Mouse (Mus musculus): ENCODE data around the gene Dock1.

Dock1 gene

DNA sequence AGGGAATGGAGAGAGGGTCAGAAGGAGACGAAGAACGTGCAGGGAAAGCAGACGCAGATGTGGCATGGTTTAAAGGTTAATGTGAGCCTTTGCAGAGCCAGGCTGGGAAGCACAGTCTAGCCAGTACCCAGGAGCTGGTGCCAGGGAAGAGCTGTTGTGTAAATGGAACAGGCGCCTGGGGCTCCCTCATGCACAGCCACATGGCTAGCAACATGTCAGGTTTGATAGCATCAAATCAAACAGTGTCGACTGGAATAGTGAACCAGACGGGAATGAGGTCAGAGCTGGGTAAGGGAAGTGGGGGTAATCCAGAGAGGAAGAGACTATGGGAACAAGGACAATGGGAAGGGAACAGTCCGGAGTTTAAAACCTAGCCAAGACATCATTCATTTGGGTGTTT lies 384.2 kb downstream of the Dock1 start:
- no peak for DNase-seq (ENCODE audit: low spot score)

GRCm38 (mm10) chr7:135059071-135059470 lies 388.6 kb downstream of the Dock1 start:
- DNase-seq (ENCODE audit: low spot score): no peak

DNA sequence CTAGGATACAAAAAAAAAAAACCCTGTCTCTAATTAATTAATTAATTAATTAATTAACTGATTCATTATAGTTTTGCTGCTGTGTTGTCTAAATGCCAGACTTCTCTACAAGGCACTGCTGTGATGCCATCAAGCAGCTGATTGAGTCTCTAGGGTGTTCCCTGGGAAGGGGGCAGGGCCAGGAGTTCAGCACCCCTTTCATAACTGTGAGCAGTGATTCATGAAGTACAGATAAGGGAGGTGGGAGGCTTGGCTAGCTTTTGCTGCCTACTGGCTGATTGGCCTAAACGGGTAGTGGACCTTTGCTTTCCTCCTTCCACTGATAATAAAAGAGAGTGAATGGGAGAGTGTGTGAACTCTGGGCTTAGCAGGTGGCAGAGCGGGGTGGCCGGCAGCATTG lies 389.1 kb downstream of the Dock1 start:
- no peak for DNase-seq (ENCODE audit: low spot score)

- DNase-seq (ENCODE audit: low spot score): no peak
Measured at GRCm38 (mm10) chr7:135063886-135064285, 393.4 kb downstream of the Dock1 start.

GRCm38 (mm10) chr7:135065301-135065700 lies 394.8 kb downstream of the Dock1 start:
- DNase-seq (ENCODE audit: low spot score): no peak

GRCm38 (mm10) chr7:135068887-135069286 lies 398.4 kb downstream of the Dock1 start:
- DNase-seq (ENCODE audit: low spot score): no peak

GRCm38 (mm10) chr7:135076904-135077303 lies 406.4 kb downstream of the Dock1 start:
- no peak for DNase-seq (ENCODE audit: low spot score)

GRCm38 (mm10) chr7:135077340-135077739 lies 406.9 kb downstream of the Dock1 start:
- DNase-seq (ENCODE audit: low spot score): no peak

DNA sequence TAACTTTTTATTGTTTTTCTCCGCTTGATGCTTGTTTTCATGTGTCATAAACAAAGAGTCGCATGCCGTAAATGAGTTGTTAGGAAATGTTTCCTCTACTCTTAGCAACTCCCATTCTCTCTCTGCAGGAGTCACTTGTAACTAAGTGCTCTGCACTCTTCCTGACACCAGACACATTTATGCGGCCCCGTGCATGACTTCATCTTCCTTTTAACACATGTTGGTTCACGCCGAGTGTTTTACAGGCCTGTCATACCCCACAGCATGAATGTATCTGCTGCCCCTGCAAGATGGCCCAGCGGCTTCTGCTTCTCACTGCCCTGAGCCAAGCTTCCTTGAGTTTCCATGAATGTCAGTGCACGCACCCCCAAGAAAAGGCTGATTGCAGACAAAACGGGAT lies 407.4 kb downstream of the Dock1 start:
- no peak for DNase-seq (ENCODE audit: low spot score)

GRCm38 (mm10) chr7:135083421-135083820 lies 413.0 kb downstream of the Dock1 start:
- DNase-seq (ENCODE audit: low spot score): no peak

DNA sequence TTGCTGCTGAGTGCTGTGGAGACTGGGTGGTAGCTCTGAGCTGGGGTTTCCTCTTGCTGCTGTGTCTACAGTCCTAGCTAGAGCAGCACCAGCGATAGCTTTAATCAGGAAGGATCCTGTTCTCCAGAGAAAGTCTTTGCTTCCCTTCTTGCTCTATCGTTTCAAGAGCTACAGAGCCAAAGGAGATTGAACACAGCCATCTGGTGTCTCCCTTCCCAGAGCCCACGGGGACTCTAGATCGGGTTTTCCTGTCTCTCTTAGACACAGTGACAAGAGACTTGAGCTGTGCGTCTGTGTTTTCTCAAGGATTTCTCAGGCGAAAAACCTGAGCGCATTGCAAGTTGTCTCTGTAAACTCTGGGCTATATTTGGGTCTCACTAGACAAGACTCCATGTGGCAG lies 413.6 kb downstream of the Dock1 start:
- DNase-seq (ENCODE audit: low spot score): no peak

DNA sequence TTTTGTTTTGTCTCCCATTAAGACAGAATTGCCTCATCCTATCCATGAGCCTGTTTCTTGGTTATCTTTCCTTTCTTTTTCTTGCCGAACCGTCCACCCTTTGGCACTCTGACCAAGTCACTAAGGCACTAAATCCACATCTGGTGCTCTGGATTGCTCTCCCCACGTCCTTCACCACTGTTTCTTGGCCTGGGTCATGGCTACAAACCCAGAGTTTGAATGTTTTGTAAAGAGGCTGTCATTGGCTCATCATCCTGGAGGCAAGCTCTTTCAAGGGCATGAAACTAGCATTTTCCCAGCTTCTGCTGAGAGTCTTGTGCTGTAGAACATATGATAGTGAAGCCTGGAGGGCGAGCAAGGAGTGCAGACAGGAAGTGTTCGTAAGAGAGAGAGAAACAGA lies 416.1 kb downstream of the Dock1 start:
- no peak for DNase-seq (ENCODE audit: low spot score)

DNA sequence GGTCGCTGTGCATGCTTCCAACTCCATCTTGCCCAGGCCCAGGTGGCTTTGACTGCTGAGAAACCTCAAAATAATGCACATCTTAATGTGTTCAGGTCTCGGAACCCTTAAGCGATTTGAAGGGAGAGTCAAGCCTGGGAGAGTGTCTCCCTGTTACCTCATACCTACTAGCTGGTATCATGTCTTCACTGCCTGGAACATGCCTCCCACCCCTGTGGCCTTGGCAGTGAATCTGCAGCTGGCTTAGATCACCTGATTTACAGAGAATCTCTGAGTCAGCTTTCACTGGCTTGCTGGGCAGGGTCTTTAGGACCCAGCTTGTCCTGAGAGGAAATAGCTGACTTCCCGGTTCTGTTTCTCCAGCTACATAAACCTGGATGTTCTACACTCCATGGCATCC lies 419.2 kb downstream of the Dock1 start:
- no peak for DNase-seq (ENCODE audit: low spot score)

DNA sequence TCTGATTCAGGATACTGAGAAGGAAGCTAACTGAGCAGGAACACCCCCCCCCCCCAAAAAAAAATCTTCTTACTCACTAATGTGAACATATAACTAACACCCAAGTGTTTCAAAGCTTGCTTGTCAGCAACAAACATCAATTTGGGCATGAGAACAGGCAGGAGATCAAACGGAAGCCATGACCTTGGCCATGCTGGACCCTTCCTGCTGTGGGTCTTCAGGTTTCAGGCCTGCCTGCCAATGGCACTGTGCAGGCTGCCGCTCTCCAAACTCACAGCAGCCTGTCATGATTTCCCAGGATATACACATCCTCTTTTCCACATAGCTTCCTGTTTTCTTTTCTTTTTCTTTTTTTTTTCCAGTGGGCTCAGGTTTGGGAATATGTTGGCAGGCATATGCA lies 423.4 kb downstream of the Dock1 start:
- DNase-seq (ENCODE audit: low spot score): no peak

DNA sequence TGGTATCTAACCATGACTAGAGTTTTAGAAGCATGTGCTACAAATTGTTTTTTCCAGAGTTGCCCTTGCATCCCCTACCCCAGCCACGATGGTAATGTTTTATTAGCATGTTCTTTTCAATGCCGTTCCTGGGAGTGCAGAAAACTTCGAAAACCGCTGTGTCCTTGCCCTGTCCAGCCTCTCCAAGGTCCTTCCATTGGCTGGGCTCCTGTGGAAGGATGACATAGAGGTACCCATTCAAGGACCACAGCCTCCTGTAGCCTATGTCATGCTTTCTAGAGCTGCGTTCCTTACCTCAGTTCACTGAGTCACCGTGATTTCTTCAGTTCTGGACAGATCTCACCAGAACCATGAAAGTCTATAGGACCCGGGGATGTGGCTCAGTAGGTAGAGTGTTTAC lies 431.5 kb downstream of the Dock1 start:
- no peak for DNase-seq (ENCODE audit: low spot score)

DNA sequence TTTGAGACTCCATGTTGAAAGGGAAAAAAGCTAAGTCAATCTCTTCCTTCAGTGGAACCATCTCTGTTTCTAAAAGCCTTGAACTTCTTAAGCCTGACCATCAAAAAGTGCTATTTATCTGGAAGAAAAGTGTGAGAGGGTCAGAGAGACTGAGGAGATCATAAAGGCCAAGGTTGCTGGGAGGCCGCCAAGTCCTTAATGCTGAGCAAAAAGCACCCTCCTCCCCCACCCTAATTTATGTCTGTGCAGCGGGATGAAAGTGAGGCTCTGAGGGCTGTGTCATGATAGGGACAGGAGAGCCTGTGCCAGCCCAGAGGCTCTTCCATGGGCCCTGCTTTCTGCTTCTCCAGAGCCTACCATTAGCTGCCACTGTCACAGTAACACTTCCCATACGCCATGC lies 436.1 kb downstream of the Dock1 start:
- DNase-seq (ENCODE audit: low spot score): no peak

- DNase-seq (ENCODE audit: low spot score): no peak
Measured at GRCm38 (mm10) chr7:135110307-135110706, 439.9 kb downstream of the Dock1 start.

- no peak for DNase-seq (ENCODE audit: low spot score)
Measured at GRCm38 (mm10) chr7:135125296-135126065, 455.0 kb downstream of the Dock1 start.

GRCm38 (mm10) chr7:135132461-135132860 lies 462.0 kb downstream of the Dock1 start:
- DNase-seq (ENCODE audit: low spot score): no peak

DNA sequence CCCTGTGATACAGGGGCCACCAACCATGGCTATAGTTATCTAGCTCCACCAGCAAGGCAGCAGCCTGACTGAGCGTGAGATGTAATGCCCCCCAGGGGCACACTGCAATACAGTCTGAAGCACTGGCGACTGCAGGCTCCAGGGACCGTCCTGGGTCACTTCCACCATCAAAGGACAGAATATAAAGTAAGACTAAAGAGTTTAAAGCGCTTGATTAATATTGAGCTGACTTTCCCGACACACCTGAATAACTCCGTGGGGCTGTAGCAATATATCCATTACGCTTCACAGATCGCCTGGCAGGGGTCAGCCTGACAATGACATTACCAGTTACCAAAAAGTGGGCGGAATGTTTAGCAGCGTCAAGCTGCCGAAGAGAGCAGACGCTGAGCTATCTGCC lies 464.2 kb downstream of the Dock1 start:
- DNase-seq (ENCODE audit: low spot score): no peak

DNA sequence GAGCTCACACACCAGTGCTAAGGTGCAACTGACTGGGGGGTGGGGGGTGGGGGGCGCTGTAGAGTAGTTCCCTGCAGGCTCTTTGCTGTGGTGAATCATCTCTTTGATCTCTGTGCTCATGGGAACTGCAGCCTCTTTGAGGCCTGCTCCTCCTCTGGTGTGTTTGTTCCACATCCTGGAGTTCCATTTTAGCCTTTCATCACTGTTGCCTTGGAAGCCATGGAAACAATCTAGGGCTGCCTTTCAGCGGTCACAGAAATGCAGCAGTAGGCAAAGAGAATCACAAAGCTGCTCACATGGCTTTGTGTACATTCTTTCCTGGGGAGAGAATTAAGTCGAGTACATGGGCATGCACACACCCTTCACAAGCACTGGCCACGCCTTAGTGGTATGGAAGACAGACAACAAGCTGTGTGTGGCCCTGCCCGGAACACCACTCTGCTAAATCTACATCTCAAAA lies 468.7 kb downstream of the Dock1 start:
- no peak for DNase-seq (ENCODE audit: low spot score)

GRCm38 (mm10) chr7:135144731-135145130 lies 474.3 kb downstream of the Dock1 start:
- no peak for DNase-seq (ENCODE audit: low spot score)

DNA sequence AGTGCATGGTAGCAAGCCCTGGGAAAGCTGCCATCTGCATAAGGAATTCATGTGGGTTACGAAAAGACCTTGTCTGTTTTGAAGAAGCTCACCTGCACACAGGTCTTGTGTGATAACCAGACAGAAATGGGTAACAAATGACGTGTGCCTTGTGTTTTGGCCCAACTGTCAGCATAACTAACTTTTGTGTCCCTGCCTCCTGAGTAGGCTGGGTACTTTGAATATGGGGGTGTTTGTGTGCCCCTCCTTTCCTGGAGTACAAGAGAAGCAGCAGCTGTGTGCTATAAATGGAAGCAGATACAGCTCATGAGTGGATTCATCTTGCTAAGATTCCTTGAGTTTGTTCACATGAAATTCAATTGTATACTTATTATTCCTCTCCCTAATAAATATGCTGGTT lies 480.5 kb downstream of the Dock1 start:
- DNase-seq (ENCODE audit: low spot score): no peak

DNA sequence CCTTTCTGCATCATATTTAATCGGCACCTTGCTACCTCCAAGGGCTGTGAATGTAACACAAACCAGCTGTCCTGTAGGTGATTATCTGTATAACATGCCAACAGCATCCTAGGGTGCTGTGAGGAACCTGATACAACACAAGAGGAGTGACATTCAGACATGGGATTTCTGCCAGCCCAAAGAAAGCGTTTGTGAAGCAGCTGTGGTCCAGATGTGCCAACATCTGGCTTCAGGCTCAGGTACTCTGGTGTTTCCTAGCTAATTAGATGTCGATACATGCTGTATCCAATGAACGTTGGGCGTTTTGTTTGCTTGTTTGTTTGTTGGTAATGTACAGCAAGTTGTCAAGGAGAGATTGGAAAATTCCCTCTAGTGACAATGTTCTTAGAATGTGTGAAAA lies 487.1 kb downstream of the Dock1 start:
- no peak for DNase-seq (ENCODE audit: low spot score)

Measured in c-Kit-positive CD71-positive TER-119-positive erythroid progenitor cells, embryonic 14.5 days (primary cell).